Mouse (Mus musculus): ENCODE results near the gene Fam19a5. TPM values are rescaled to one million over a fixed set of nuclear protein-coding genes. Genes with fewer than 3 reads are reported as not detected.

The Fam19a5 gene
- polyA plus RNA-seq, 1 experiment = 0.11 TPM

GRCm38 (mm10) chr15:87609236-87609635 lies 65.1 kb downstream of the Fam19a5 start:
- Histone ChIP-seq H3K36me3 (ENCODE audit: control insufficient read depth, insufficient read depth, low read length) (no peaks in the 10 kb centered on the region), H3K27me3 (ENCODE audit: control insufficient read depth, insufficient read depth, low read length) (no peaks in the 10 kb centered on the region), H3K4me1 (ENCODE audit: control insufficient read depth, insufficient read depth, insufficient read length) (no peaks in the 10 kb centered on the region), H3K4me3 (ENCODE audit: extremely low read depth, insufficient read depth, insufficient read length) (no peak overlapping the region), H3K27ac (ENCODE audit: insufficient read depth, low read length) (no peak overlapping the region)
- TF ChIP-seq CTCF (IDR thresholded peaks at IDR 0.05; ENCODE audit: extremely low read depth, insufficient read depth, insufficient read length, insufficient replicate concordance) = no peak
- no peak for TF ChIP-seq POLR2A (IDR thresholded peaks at IDR 0.05; ENCODE audit: low read depth, low read length)
- WGBS = 85% methylated on average over 1 of the region's 1 CpGs
- DNase-seq (ENCODE audit: low read depth in 1 of 2, low spot score in 2 of 2) = no peak

- peaks cover 8% of the 10 kb centered on the region for H3K27me3 ChIP-seq (ENCODE audit: control insufficient read depth, insufficient read depth, low read length)
- no peak for TF ChIP-seq CTCF (IDR thresholded peaks at IDR 0.05; ENCODE audit: extremely low read depth, insufficient read depth, insufficient read length, insufficient replicate concordance)
- TF ChIP-seq POLR2A (IDR thresholded peaks at IDR 0.05; ENCODE audit: low read depth, low read length) = no peak
- DNase-seq (ENCODE audit: low read depth in 1 of 2, low spot score in 2 of 2) = no peak
- H3K27ac ChIP-seq (ENCODE audit: insufficient read depth, low read length) = no peak overlapping the region
- no peaks in the 10 kb centered on the region for H3K4me1 ChIP-seq (ENCODE audit: control insufficient read depth, insufficient read depth, insufficient read length)
- H3K36me3 ChIP-seq (ENCODE audit: control insufficient read depth, insufficient read depth, low read length) = no peaks in the 10 kb centered on the region
- H3K4me3 ChIP-seq (ENCODE audit: extremely low read depth, insufficient read depth, insufficient read length) = no peak overlapping the region
- 3% methylated on average over 82 of the region's 86 CpGs for WGBS
Observed at GRCm38 (mm10) chr15:87623966-87624609, 80.0 kb downstream of the Fam19a5 start.

- no peak for DNase-seq (ENCODE audit: low read depth in 1 of 2, low spot score in 2 of 2)
- no peak for TF ChIP-seq CTCF (IDR thresholded peaks at IDR 0.05; ENCODE audit: extremely low read depth, insufficient read depth, insufficient read length, insufficient replicate concordance)
- no peak for TF ChIP-seq POLR2A (IDR thresholded peaks at IDR 0.05; ENCODE audit: low read depth, low read length)
- 7% methylated on average over 55 of the region's 76 CpGs for whole genome bisulfite sequencing
- Histone ChIP-seq H3K4me1 (ENCODE audit: control insufficient read depth, insufficient read depth, insufficient read length) (no peaks in the 10 kb centered on the region), H3K4me3 (ENCODE audit: extremely low read depth, insufficient read depth, insufficient read length) (no peak overlapping the region), H3K36me3 (ENCODE audit: control insufficient read depth, insufficient read depth, low read length) (no peaks in the 10 kb centered on the region), H3K27me3 (ENCODE audit: control insufficient read depth, insufficient read depth, low read length) (peaks cover 8% of the 10 kb centered on the region), H3K27ac (ENCODE audit: insufficient read depth, low read length) (no peak overlapping the region)
Observed at GRCm38 (mm10) chr15:87624610-87625091, 80.6 kb downstream of the Fam19a5 start.

GRCm38 (mm10) chr15:87625236-87626023 lies 81.3 kb downstream of the Fam19a5 start:
- Histone ChIP-seq H3K4me1 (ENCODE audit: control insufficient read depth, insufficient read depth, insufficient read length) (no peaks in the 10 kb centered on the region), H3K27me3 (ENCODE audit: control insufficient read depth, insufficient read depth, low read length) (peaks cover 8% of the 10 kb centered on the region), H3K36me3 (ENCODE audit: control insufficient read depth, insufficient read depth, low read length) (no peaks in the 10 kb centered on the region), H3K4me3 (ENCODE audit: extremely low read depth, insufficient read depth, insufficient read length) (no peak overlapping the region), H3K27ac (ENCODE audit: insufficient read depth, low read length) (no peak overlapping the region)
- no peak for DNase-seq (ENCODE audit: low read depth in 1 of 2, low spot score in 2 of 2)
- 3% methylated on average over 66 of the region's 68 CpGs for WGBS
- no peak for TF ChIP-seq POLR2A (IDR thresholded peaks at IDR 0.05; ENCODE audit: low read depth, low read length)
- TF ChIP-seq CTCF (IDR thresholded peaks at IDR 0.05; ENCODE audit: extremely low read depth, insufficient read depth, insufficient read length, insufficient replicate concordance) = no peak

- no peak for DNase-seq (ENCODE audit: low read depth in 1 of 2, low spot score in 2 of 2)
- TF ChIP-seq POLR2A (IDR thresholded peaks at IDR 0.05; ENCODE audit: low read depth, low read length) (no peak), CTCF (IDR thresholded peaks at IDR 0.05; ENCODE audit: extremely low read depth, insufficient read depth, insufficient read length, insufficient replicate concordance) (no peak)
- Histone ChIP-seq H3K4me3 (ENCODE audit: extremely low read depth, insufficient read depth, insufficient read length) (no peak overlapping the region), H3K36me3 (ENCODE audit: control insufficient read depth, insufficient read depth, low read length) (no peaks in the 10 kb centered on the region), H3K4me1 (ENCODE audit: control insufficient read depth, insufficient read depth, insufficient read length) (no peaks in the 10 kb centered on the region), H3K27me3 (ENCODE audit: control insufficient read depth, insufficient read depth, low read length) (no peaks in the 10 kb centered on the region), H3K27ac (ENCODE audit: insufficient read depth, low read length) (no peak overlapping the region)
- 91% methylated on average over 5 of the region's 5 CpGs for WGBS
Observed at GRCm38 (mm10) chr15:87635272-87635671, 91.2 kb downstream of the Fam19a5 start.

- Histone ChIP-seq H3K4me1 (ENCODE audit: control insufficient read depth, insufficient read depth, insufficient read length) (no peaks in the 10 kb centered on the region), H3K36me3 (ENCODE audit: control insufficient read depth, insufficient read depth, low read length) (no peaks in the 10 kb centered on the region), H3K27ac (ENCODE audit: insufficient read depth, low read length) (no peak overlapping the region), H3K27me3 (ENCODE audit: control insufficient read depth, insufficient read depth, low read length) (no peaks in the 10 kb centered on the region), H3K4me3 (ENCODE audit: extremely low read depth, insufficient read depth, insufficient read length) (no peak overlapping the region)
- TF ChIP-seq POLR2A (IDR thresholded peaks at IDR 0.05; ENCODE audit: low read depth, low read length) = no peak
- no peak for TF ChIP-seq CTCF (IDR thresholded peaks at IDR 0.05; ENCODE audit: extremely low read depth, insufficient read depth, insufficient read length, insufficient replicate concordance)
- no peak for DNase-seq (ENCODE audit: low read depth in 1 of 2, low spot score in 2 of 2)
- WGBS = 89% methylated on average over 4 of the region's 4 CpGs
Observed at GRCm38 (mm10) chr15:87636407-87636806, 92.3 kb downstream of the Fam19a5 start.

- no peak overlapping the region for H3K4me3 ChIP-seq (ENCODE audit: extremely low read depth, insufficient read depth, insufficient read length)
- no peaks in the 10 kb centered on the region for H3K4me1 ChIP-seq (ENCODE audit: control insufficient read depth, insufficient read depth, insufficient read length)
- H3K27me3 ChIP-seq (ENCODE audit: control insufficient read depth, insufficient read depth, low read length) = no peaks in the 10 kb centered on the region
- no peaks in the 10 kb centered on the region for H3K36me3 ChIP-seq (ENCODE audit: control insufficient read depth, insufficient read depth, low read length)
- TF ChIP-seq POLR2A (IDR thresholded peaks at IDR 0.05; ENCODE audit: low read depth, low read length) = no peak
- no peak for TF ChIP-seq CTCF (IDR thresholded peaks at IDR 0.05; ENCODE audit: extremely low read depth, insufficient read depth, insufficient read length, insufficient replicate concordance)
- H3K27ac ChIP-seq (ENCODE audit: insufficient read depth, low read length) = no peak overlapping the region
- no peak for DNase-seq (ENCODE audit: low read depth in 1 of 2, low spot score in 2 of 2)
Observed at GRCm38 (mm10) chr15:87637234-87637633, 93.1 kb downstream of the Fam19a5 start.
